In the genomic region with DNA sequence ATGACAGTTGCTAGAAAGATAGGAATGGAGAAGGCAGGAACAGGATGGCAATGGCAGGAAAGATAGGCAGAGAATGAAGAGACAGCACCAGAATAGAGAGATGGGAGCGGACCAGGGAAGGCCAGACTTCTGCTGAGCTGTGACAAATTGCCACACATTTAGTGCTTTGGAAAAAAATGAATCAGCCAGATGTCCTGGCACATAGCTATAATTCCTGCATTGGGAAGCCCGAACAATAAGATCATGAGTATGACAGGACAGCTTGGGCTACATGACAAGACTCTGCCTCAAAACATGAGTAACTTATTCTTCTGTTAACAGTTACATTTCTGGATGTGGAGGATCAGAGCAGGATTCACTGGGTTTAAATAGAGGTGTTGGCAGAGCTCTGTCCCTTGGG, we compare ENCODE assay signal across 18 mouse cellular contexts. TPM values are rescaled to one million over a fixed set of nuclear protein-coding genes. Genes with fewer than 3 reads are reported as not detected.
"Had no signal": no experiment of that assay in that cellular context is flagged by ENCODE, and none has a peak within 500 bp of the region (broad histone marks: within the 10 kb centered on the region; RNA-seq: fewer than 3 reads in every experiment).

No protein-coding gene starts in this region.

- H3K9ac ChIP-seq: kidney, embryonic 15.5 days; liver, embryonic 12.5 days; lung, embryonic 15.5 days; neural tube, embryonic 15.5 days had no signal

- H3K27ac ChIP-seq: kidney, embryonic 15.5 days; limb, embryonic 10.5 days; liver, embryonic 12.5 days; lung, embryonic 15.5 days; midbrain, embryonic 10.5 days; neural tube, embryonic 15.5 days; stomach, postnatal 0 days had no signal

- H3K4me1 ChIP-seq: kidney, embryonic 15.5 days; limb, embryonic 10.5 days; liver, embryonic 12.5 days; lung, embryonic 15.5 days; midbrain, embryonic 10.5 days; neural tube, embryonic 15.5 days had no signal

- H3K36me3 ChIP-seq: kidney, embryonic 15.5 days; limb, embryonic 10.5 days; liver, embryonic 12.5 days; lung, embryonic 15.5 days; midbrain, embryonic 10.5 days; neural tube, embryonic 15.5 days had no signal

- H3K27me3 ChIP-seq: kidney, embryonic 15.5 days; liver, embryonic 12.5 days; lung, embryonic 15.5 days; neural tube, embryonic 15.5 days had no signal

- ATAC-seq: liver, embryonic 12.5 days had no signal

- H3K9me3 ChIP-seq: kidney, embryonic 15.5 days; limb, embryonic 10.5 days; liver, embryonic 12.5 days; lung, embryonic 15.5 days; midbrain, embryonic 10.5 days; neural tube, embryonic 15.5 days had no signal

- DNase-seq: kidney, postnatal 14 days; midbrain, embryonic 14.5 days; right cerebral cortex, adult 18-20 months; right cerebral cortex, postnatal 25 days; thymus, postnatal 4 days had no signal

- H3K4me2 ChIP-seq: kidney, embryonic 15.5 days; liver, embryonic 12.5 days; lung, embryonic 15.5 days; neural tube, embryonic 15.5 days had no signal

- H3K4me3 ChIP-seq: kidney, embryonic 15.5 days; limb, embryonic 10.5 days; liver, embryonic 12.5 days; lung, embryonic 15.5 days; midbrain, embryonic 10.5 days; myocyte; neural tube, embryonic 15.5 days had no signal

RNA-seq across cellular contexts. Expression of a gene that starts 44.7 kb away (rescaled TPM):
- total RNA-seq: layer of hippocampus, adult 8-10 months; layer of hippocampus, postnatal 14 days; left cerebral cortex, adult 18-20 months; left cerebral cortex, postnatal 14 days had no signal
- polyA plus RNA-seq: midbrain, embryonic 10.5 days; midbrain, embryonic 14.5 days; neural tube, embryonic 11.5 days; neural tube, embryonic 15.5 days had no signal
